Mouse (Mus musculus) bone marrow, adult 2 months (tissue): ENCODE measurements at regions not wholly inside any gene's neighbourhood (a gene's known extent, or its start where the extent isn't known, plus 50 kb on each side); places are given as distances from the start of the nearest gene placed in this dataset.
A peak's percentile ranks its signal among the peaks of the same experiment; 100 is the strongest.

Source experiments
- H3K27ac ChIP-seq: fragments of 200-500 bp; 2 replicates; pipeline ENCODE4 v1.5.1; 2012; ENCODE audit warnings: low read depth, mild to moderate bottlenecking, control low read depth, inconsistent platforms, low read length; ENCODE audit not compliant: control insufficient read depth, poor library complexity, insufficient read depth
- H3K4me1 ChIP-seq: fragments of 200-500 bp; 2 replicates; pipeline ENCODE4 v1.6.1; 2011; ENCODE audit warnings: low read length; ENCODE audit not compliant: control insufficient read depth, insufficient read depth
- H3K4me3 ChIP-seq: fragments of 200-500 bp; replicated peaks from 2 replicates; pipeline ENCODE3; 2011; ENCODE audit warnings: mild to moderate bottlenecking, low read depth, low read length, control low read depth; ENCODE audit not compliant: control insufficient read depth
- CTCF ChIP-seq: fragments of 200-500 bp; IDR thresholded peaks from 2 replicates; pipeline ENCODE4 v1.5.1; 2011; ENCODE audit warnings: low read length, control low read depth; ENCODE audit not compliant: control insufficient read depth, insufficient read depth
- POLR2A ChIP-seq: fragments of 200-500 bp; IDR thresholded peaks from 2 replicates; pipeline ENCODE4 v1.6.1; 2011; ENCODE audit warnings: low read depth, mild to moderate bottlenecking, control low read depth, low read length, borderline replicate concordance; ENCODE audit not compliant: control insufficient read depth
- WGBS: fragments of 180-500 bp; shearing (Covaris S2); methylation state at CpG from one replicate; pipeline ENCODE4 v1.1.7; 2018; 5-methylcytosine and 5-hydroxymethylcytosine counted together

GRCm38 (mm10) chr10:118041068-118041467 is 100.5 kb upstream of the Mdm1 start:
- 74% methylated on average over 3 of the region's 3 CpGs for WGBS
- Histone ChIP-seq H3K4me3 (no peak overlapping the region), H3K4me1 (no peaks in the 10 kb centered on the region; the same call in 1 of the 2 replicates), H3K27ac (no peak overlapping the region)
- no peak for TF ChIP-seq POLR2A
- TF ChIP-seq CTCF, result no peak

- Histone ChIP-seq H3K4me3 (no peak overlapping the region), H3K4me1 (no peaks in the 10 kb centered on the region; the same call in 1 of the 2 replicates), H3K27ac (no peak overlapping the region)
- TF ChIP-seq POLR2A (no peak), CTCF (no peak)
- WGBS, result 86% methylated on average over 13 of the region's 13 CpGs
These were observed 97.8 kb upstream of the Mdm1 start for GRCm38 (mm10) chr10:118043761-118044160.

DNA sequence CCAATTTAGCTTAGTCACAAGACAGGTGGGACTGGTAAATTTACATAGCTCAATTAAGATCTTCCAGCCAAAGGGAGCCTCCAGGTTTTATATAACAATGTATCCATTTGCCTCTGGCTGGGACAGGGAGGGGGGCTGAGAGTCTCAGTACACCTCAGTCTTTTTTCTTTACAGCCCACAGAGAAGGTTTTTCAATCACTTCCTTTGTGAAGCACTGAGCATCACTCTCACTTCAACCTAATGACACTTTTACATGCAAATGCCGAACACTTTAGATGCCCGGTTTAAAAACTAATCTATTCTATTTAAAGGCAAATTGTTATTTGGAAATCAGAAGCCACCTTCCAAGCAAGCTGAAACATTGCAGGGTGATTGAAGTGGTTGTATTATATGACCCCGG is 96.8 kb upstream of the Mdm1 start:
- Histone ChIP-seq H3K4me1 (no peaks in the 10 kb centered on the region), H3K4me3 (no peak overlapping the region), H3K27ac (no peak overlapping the region)
- TF ChIP-seq CTCF (no peak), POLR2A (no peak)
- WGBS, result 72% methylated on average over 3 of the region's 3 CpGs

DNA sequence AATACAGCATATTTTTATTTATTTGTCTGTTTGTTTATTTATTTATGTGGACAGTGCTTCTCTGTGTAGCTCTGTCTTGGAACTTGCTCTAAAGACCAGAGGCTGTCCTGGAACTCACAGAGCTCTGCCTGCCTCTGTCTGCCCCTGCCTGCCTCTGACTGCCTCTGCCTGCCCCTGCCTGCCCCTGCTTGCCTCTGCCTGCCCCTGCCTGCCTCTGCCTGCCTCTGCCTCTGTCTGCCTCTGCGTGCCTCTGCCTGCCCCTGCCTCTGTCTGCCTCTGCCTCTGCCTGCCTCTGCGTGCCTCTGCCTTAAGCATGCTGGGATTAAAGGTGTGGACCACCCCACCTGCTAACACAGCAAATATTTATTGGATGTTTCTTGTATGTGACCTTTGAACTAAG is 96.2 kb upstream of the Mdm1 start:
- no peak overlapping the region for H3K27ac ChIP-seq
- TF ChIP-seq POLR2A (no peak), CTCF (no peak)
- WGBS, result 80% methylated on average over 2 of the region's 2 CpGs
- H3K4me3 ChIP-seq, result no peak overlapping the region
- no peaks in the 10 kb centered on the region; the same call in 1 of the 2 replicates for H3K4me1 ChIP-seq

- no peak for TF ChIP-seq POLR2A
- TF ChIP-seq CTCF, result no peak
- Histone ChIP-seq H3K27ac (no peak overlapping the region), H3K4me1 (peaks cover 1% of the 10 kb centered on the region; the same call in 1 of the 2 replicates), H3K4me3 (no peak overlapping the region)
- WGBS, result 79% methylated on average over 4 of the region's 4 CpGs
These were observed 95.3 kb upstream of the Mdm1 start for GRCm38 (mm10) chr10:118046328-118046727.

DNA sequence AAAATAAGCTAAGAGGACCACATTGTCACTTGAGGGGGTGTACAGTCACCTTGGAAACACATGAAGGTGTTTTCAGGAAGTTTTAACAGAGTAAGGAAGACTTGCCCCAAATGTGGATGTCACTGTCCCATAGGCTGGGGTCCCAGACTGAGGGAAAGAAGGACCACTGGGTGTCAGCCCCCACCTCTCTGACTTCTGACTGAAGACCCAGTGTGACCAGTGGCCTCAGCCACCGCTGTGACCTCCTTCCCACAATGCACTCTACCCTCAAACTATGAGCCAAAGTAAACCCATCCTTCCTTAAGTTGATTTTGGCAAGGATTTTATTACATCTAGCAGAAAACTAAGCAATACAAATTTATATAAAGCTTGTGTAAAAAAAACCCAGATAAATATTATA is 94.8 kb upstream of the Mdm1 start:
- peaks cover 1% of the 10 kb centered on the region; the same call in 1 of the 2 replicates for H3K4me1 ChIP-seq
- H3K4me3 ChIP-seq, result no peak overlapping the region
- no peak for TF ChIP-seq CTCF
- TF ChIP-seq POLR2A, result no peak
- no peak overlapping the region for H3K27ac ChIP-seq
- 94% methylated on average over 1 of the region's 1 CpGs for WGBS

GRCm38 (mm10) chr10:118049330-118049729 is 92.3 kb upstream of the Mdm1 start:
- H3K4me3 ChIP-seq, result no peak overlapping the region
- 57% methylated on average over 10 of the region's 10 CpGs for WGBS
- TF ChIP-seq CTCF (no peak), POLR2A (no peak)
- no peak overlapping the region for H3K27ac ChIP-seq
- peaks cover 6% of the 10 kb centered on the region; the same call in 1 of the 2 replicates for H3K4me1 ChIP-seq

- WGBS, result 6% methylated on average over 5 of the region's 5 CpGs
- no peak overlapping the region for H3K4me3 ChIP-seq
- peaks cover 6% of the 10 kb centered on the region; the same call in 1 of the 2 replicates for H3K4me1 ChIP-seq
- no peak for TF ChIP-seq POLR2A
- no peak for TF ChIP-seq CTCF
- no peak overlapping the region for H3K27ac ChIP-seq
These were observed 91.4 kb upstream of the Mdm1 start for GRCm38 (mm10) chr10:118050152-118050641.

- Histone ChIP-seq H3K4me3 (no peak overlapping the region), H3K27ac (peak overlapping the region; percentile 28), H3K4me1 (peaks cover 6% of the 10 kb centered on the region; the same call in 1 of the 2 replicates)
- 9% methylated on average over 11 of the region's 11 CpGs for WGBS
- TF ChIP-seq CTCF, result no peak
- TF ChIP-seq POLR2A, result no peak
These were observed 89.6 kb upstream of the Mdm1 start for GRCm38 (mm10) chr10:118052042-118052441.
